Mouse (Mus musculus): ENCODE results near the gene Gm6760.

The Gm6760 gene

DNA sequence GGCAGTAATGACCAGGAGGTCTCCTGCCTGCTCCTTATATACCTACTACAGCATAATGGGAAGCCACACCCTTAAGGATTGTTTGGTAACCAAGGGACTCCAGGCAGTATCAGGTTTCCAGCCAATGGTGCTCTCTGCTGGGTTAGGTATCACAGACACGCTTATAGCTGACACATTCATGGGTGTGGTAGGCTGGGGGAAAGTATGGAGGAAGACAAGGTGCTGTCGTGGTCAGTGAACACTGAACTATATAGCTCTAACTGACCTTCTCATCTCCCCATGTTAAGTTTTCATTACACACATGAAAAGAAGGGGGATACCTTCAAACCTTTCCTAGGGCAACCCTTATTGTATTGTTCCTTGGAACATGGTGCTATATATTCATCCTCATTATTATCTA is at the start of gene Gm6760:
Gm6760 (minus strand) TSS at position 101 of the 400 bp plus-strand sequence.
- DNase-seq (ENCODE audit: low read depth, low spot score) = no peak

DNA sequence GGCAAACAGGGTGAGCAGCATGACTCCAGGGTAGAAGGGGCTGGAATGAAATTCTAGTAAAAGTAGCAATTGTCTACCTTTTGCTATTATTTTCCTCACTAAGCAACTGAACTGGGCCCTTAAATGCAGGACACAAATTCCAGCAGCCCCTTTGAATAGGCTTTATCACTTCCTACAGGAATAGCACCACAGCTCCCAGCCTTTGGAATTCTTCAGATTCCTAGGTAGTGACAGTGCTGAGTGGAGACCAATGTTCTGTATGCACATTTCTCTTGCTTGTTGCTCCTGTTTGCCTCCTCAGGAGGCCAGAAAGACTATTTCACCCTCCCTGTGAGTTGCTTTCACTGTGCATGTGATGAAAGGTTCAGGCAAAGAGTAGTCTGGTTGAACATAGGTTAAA is 29.2 kb upstream of the Gm6760 start:
- DNase-seq (ENCODE audit: low read depth, low spot score) = no peak

DNA sequence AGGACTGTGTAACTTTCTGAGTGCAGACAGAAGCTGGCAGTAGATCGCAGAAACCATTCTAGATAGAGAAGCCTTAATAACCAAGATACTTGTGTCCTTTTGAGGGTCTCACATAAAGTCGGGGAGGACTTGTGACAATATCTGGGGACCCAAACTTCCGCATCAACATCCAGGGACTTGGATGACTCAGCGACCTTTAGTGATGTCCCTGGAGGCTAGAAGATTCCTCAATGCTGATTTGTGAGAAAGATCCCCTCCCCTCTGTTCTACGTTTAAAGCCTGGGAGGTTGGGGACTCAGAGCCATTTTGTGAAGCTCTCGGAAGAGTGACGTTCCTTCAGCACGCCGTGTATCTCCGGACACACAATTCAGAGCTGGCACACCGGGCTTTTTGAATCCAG is 21.2 kb upstream of the Gm6760 start, which contains the start of gene 3830417A13Rik:
3830417A13Rik (plus strand) TSS at position 301 of the 400 bp plus-strand sequence.
- no peak for DNase-seq (ENCODE audit: low read depth, low spot score)

All from brain, embryonic 18.5 days (tissue).